Mouse (Mus musculus) heart, adult 8-10 months (tissue): Measurements from ENCODE around the gene Csgalnact2. TPM values are rescaled to one million over a fixed set of nuclear protein-coding genes. Genes with fewer than 3 reads are reported as not detected.

ENCODE experiments used
- DNase-seq: peaks from one replicate; pipeline ENCODE4 v3.0.0; 2022; ENCODE audit warnings: low spot score
- total RNA-seq, 4 experiments: library from RNA; stranded (reverse); gene quantifications; 2 replicates each; pipeline ENCODE4 v1.2.4; 2022

Gene Csgalnact2
- total RNA-seq, 4 experiments from 2014 or later, result 18.7 to 20.1 (median 19.6) TPM

GRCm38 (mm10) chr6:118137148-118137547 lies 1.8 kb downstream of the Csgalnact2 start:
- DNase-seq, result no peak

GRCm38 (mm10) chr6:118134461-118134860 lies 4.5 kb downstream of the Csgalnact2 start:
- no peak for DNase-seq

- peak; percentile 10 for DNase-seq
These were observed 8.9 kb downstream of the Csgalnact2 start for GRCm38 (mm10) chr6:118130022-118130421.

- DNase-seq, result no peak
These were observed 11.0 kb downstream of the Csgalnact2 start for GRCm38 (mm10) chr6:118127827-118128487.

- DNase-seq, result no peak
These were observed 11.7 kb downstream of the Csgalnact2 start for GRCm38 (mm10) chr6:118127198-118127597.

GRCm38 (mm10) chr6:118126577-118126976 lies 12.4 kb downstream of the Csgalnact2 start:
- DNase-seq, result no peak

GRCm38 (mm10) chr6:118122767-118123166 lies 16.2 kb downstream of the Csgalnact2 start:
- no peak for DNase-seq

GRCm38 (mm10) chr6:118111810-118112209 lies 27.1 kb downstream of the Csgalnact2 start:
- no peak for DNase-seq

- no peak for DNase-seq
These were observed 39.6 kb downstream of the Csgalnact2 start for GRCm38 (mm10) chr6:118099311-118099802.

GRCm38 (mm10) chr6:118097765-118098365 lies 41.1 kb downstream of the Csgalnact2 start:
- no peak for DNase-seq

- no peak for DNase-seq
These were observed 48.1 kb downstream of the Csgalnact2 start for GRCm38 (mm10) chr6:118090827-118091226.

- no peak for DNase-seq
These were observed 50.0 kb downstream of the Csgalnact2 start for GRCm38 (mm10) chr6:118088750-118089440.

- no peak for DNase-seq
These were observed 51.0 kb downstream of the Csgalnact2 start for GRCm38 (mm10) chr6:118087955-118088354.

GRCm38 (mm10) chr6:118084596-118084995 lies 54.3 kb downstream of the Csgalnact2 start:
- no peak for DNase-seq

- DNase-seq, result no peak
These were observed 55.3 kb downstream of the Csgalnact2 start for GRCm38 (mm10) chr6:118083608-118084007.

GRCm38 (mm10) chr6:118082384-118082783 lies 56.6 kb downstream of the Csgalnact2 start:
- no peak for DNase-seq

- DNase-seq, result no peak
These were observed 58.2 kb downstream of the Csgalnact2 start for GRCm38 (mm10) chr6:118080711-118081110.

- no peak for DNase-seq
These were observed 59.0 kb downstream of the Csgalnact2 start for GRCm38 (mm10) chr6:118079762-118080465.

GRCm38 (mm10) chr6:118079292-118079691 lies 59.6 kb downstream of the Csgalnact2 start:
- no peak for DNase-seq

- no peak for DNase-seq
These were observed 60.2 kb downstream of the Csgalnact2 start for GRCm38 (mm10) chr6:118078751-118079150.

GRCm38 (mm10) chr6:118077421-118077820 lies 61.5 kb downstream of the Csgalnact2 start:
- DNase-seq, result no peak

GRCm38 (mm10) chr6:118076748-118077147 lies 62.2 kb downstream of the Csgalnact2 start:
- DNase-seq, result no peak
